Mouse (Mus musculus): Measurements from ENCODE around the gene Col19a1.

Col19a1 gene

GRCm38 (mm10) chr1:24225825-24226526, 361.3 kb downstream of the Col19a1 start:
- DNase-seq: no peak

- DNase-seq: no peak
Observed at GRCm38 (mm10) chr1:24222981-24223612, 364.2 kb downstream of the Col19a1 start.

GRCm38 (mm10) chr1:24222231-24222630, 365.0 kb downstream of the Col19a1 start:
- DNase-seq: no peak

- DNase-seq: no peak
Observed at GRCm38 (mm10) chr1:24219041-24219440, 368.2 kb downstream of the Col19a1 start.

Measured in kidney, adult 18-20 months (tissue).